Mouse (Mus musculus) T-helper 2 cell (primary cell): ENCODE measurements around the gene Tgfbr2.
"Not testable (repeated sequence)": the region's sequence is repeated elsewhere in the genome, so short reads cannot be mapped to it uniquely, and the experiment has no call there.

Source experiments
- in situ Hi-C: fragments of 300-600 bp; cut with MboI, MseI; formaldehyde crosslinking; loops from one replicate; pipeline ENCODE4 v1.15.1; 2025; ENCODE audit warnings: high pct_unique_total_duplicates

Gene Tgfbr2

GRCm38 (mm10) chr9:116083726-116084323 lies 91.3 kb downstream of the Tgfbr2 start:
- in situ Hi-C loops: no loop called here

- in situ Hi-C loops: no loop called here
These were observed 91.9 kb downstream of the Tgfbr2 start for GRCm38 (mm10) chr9:116083300-116083699.

GRCm38 (mm10) chr9:116081781-116082180 lies 93.4 kb downstream of the Tgfbr2 start:
- in situ Hi-C loops: no loop called here

GRCm38 (mm10) chr9:116077419-116077818 lies 97.7 kb downstream of the Tgfbr2 start:
- in situ Hi-C loops: no loop called here

GRCm38 (mm10) chr9:116076946-116077345 lies 98.2 kb downstream of the Tgfbr2 start:
- in situ Hi-C loops: no loop called here

GRCm38 (mm10) chr9:116076163-116076562 lies 99.0 kb downstream of the Tgfbr2 start:
- in situ Hi-C loops: no loop called here

GRCm38 (mm10) chr9:116071561-116071960 lies 103.6 kb downstream of the Tgfbr2 start:
- in situ Hi-C loops: not testable (repeated sequence)

GRCm38 (mm10) chr9:116064774-116065173 lies 110.4 kb downstream of the Tgfbr2 start:
- in situ Hi-C loops: no loop called here

GRCm38 (mm10) chr9:116060691-116061090 lies 114.5 kb downstream of the Tgfbr2 start:
- in situ Hi-C loops: no loop called here

- in situ Hi-C loops: no loop called here
These were observed 116.0 kb downstream of the Tgfbr2 start for GRCm38 (mm10) chr9:116059156-116059555.

- in situ Hi-C loops: no loop called here
These were observed 116.7 kb downstream of the Tgfbr2 start for GRCm38 (mm10) chr9:116058475-116058874.

- in situ Hi-C loops: no loop called here
These were observed 121.2 kb downstream of the Tgfbr2 start for GRCm38 (mm10) chr9:116053976-116054375.

GRCm38 (mm10) chr9:116049985-116050384 lies 125.2 kb downstream of the Tgfbr2 start:
- in situ Hi-C loops: no loop called here

- in situ Hi-C loops: no loop called here
These were observed 133.4 kb downstream of the Tgfbr2 start for GRCm38 (mm10) chr9:116041787-116042186.

GRCm38 (mm10) chr9:116041369-116041768 lies 133.8 kb downstream of the Tgfbr2 start:
- in situ Hi-C loops: no loop called here

GRCm38 (mm10) chr9:116040852-116041251 lies 134.3 kb downstream of the Tgfbr2 start:
- in situ Hi-C loops: not testable (repeated sequence)

- in situ Hi-C loops: loop anchor here (5.0 kb wide), 2 partner anchors 173 to 328 kb away; no protein-coding TSS in a partner anchor
These were observed 135.2 kb downstream of the Tgfbr2 start for GRCm38 (mm10) chr9:116039981-116040380.

- in situ Hi-C loops: loop anchor here (5.0 kb wide), 2 partner anchors 171 to 326 kb away; no protein-coding TSS in a partner anchor
These were observed 136.9 kb downstream of the Tgfbr2 start for GRCm38 (mm10) chr9:116038275-116038674.
